Mouse (Mus musculus) embryonic facial prominence, embryonic 11.5 days (tissue): ENCODE results near the gene Col4a3bp. TPM values are rescaled to one million over a fixed set of nuclear protein-coding genes. Genes with fewer than 3 reads are reported as not detected.

ENCODE experiments used
- ATAC-seq: fragments of 200-750 bp; cut with Nextera tagmentation; replicated peaks from 2 replicates; pipeline ENCODE4 v1.8.0; 2017; ENCODE audit warnings: low read depth; ENCODE audit not compliant: insufficient number of reproducible peaks, low FRiP score, low TSS enrichment
- DNase-seq: peaks from one replicate; pipeline ENCODE4 v3.0.0-alpha.2; 2015; ENCODE audit warnings: low spot score
- H3K27ac ChIP-seq: fragments of 300-500 bp; sonication (generic); replicated peaks from 2 replicates; pipeline ENCODE4 v1.5.1; 2014; ENCODE audit warnings: mild to moderate bottlenecking, low read depth, low read length, control low read depth
- H3K27me3 ChIP-seq: fragments of 300-500 bp; sonication (generic); 2 replicates; pipeline ENCODE4 v1.6.1; 2014; ENCODE audit warnings: mild to moderate bottlenecking, low read length, moderate library complexity, mixed read lengths; ENCODE audit not compliant: control insufficient read depth, insufficient read depth
- H3K36me3 ChIP-seq: fragments of 300-500 bp; sonication (generic); replicated peaks from 2 replicates; pipeline ENCODE4 v1.6.1; 2014; ENCODE audit warnings: low read depth, mild to moderate bottlenecking, low read length, moderate library complexity, mixed read lengths; ENCODE audit not compliant: control insufficient read depth, insufficient read depth
- H3K4me1 ChIP-seq: fragments of 300-500 bp; sonication (generic); 2 replicates; pipeline ENCODE4 v1.6.1; 2014; ENCODE audit warnings: low read length, mixed read lengths; ENCODE audit not compliant: control insufficient read depth, insufficient read depth
- H3K4me2 ChIP-seq: fragments of 300-500 bp; sonication (generic); 2 replicates; pipeline ENCODE4 v1.6.1; 2014; ENCODE audit warnings: low read depth, mild to moderate bottlenecking, control low read depth, low read length, moderate library complexity
- H3K4me3 ChIP-seq: fragments of 300-500 bp; sonication (generic); 2 replicates; pipeline ENCODE4 v1.5.1; 2014; ENCODE audit warnings: low read depth, low read length, control low read depth
- H3K9ac ChIP-seq: fragments of 300-500 bp; sonication (generic); replicated peaks from 2 replicates; pipeline ENCODE4 v1.6.1; 2014; ENCODE audit warnings: mild to moderate bottlenecking, control low read depth, low read length
- H3K9me3 ChIP-seq: fragments of 300-500 bp; sonication (generic); replicated peaks from 2 replicates; pipeline ENCODE4 v1.6.1; 2016; ENCODE audit warnings: mild to moderate bottlenecking, low read length, inconsistent platforms, mixed read lengths; ENCODE audit not compliant: control insufficient read depth
- WGBS: fragments of 180-500 bp; shearing (Covaris S2); extraction: QIAGEN DNeasy Blood & Tissue Kit; methylation state at CpG from one replicate; pipeline ENCODE4 v1.1.7; 2014; 5-methylcytosine and 5-hydroxymethylcytosine counted together
- polyA plus RNA-seq: library from polyadenylated mRNA; unstranded; fragments of >200 nt; fragmentation: Nextera tagmentation; extraction: Ambion mirVana; gene quantifications from 2 replicates; pipeline ENCODE4 v1.2.1, GENCODE M21; 2014

The Col4a3bp gene
- polyA plus RNA-seq, 1 experiment from 2014 or later: 7.6 TPM

DNA sequence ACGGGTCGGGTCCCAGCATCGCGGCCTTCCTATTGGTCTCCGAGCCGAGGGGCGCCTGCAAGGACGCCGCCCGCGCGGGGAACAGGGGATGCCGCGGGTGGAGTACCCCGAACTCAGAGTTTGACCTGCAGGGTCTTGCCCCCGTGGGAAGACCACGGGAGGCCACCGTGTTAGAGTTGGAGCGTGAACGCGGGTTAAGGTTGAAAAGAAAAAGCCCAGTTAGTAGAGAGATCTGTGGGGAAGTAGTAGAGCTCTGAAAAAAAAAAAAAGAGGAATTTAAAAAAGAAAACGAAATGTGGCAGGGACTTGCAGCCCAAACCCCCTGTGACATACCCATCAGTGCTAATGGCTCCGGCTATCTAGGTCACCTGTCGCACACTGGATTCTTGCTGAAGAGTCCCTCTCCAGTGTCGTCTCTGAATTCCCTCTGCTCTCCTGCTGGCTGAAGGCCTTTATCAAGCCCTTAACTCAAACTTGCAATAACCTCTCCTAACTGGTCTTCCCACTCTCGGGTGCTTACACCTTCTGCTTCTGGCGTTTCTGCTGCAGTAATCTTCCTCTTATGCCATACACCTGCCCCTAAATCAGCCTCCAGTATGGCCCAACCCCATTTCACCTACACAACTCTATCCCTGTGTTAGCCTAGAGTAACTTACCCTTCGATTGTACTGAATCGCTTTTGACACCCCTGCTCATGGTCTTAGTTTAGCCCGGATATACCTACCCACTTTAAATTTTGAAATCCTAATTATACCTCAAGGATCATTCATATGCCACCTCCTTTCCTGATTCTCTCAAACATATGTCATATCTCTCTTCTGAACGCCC, 128.9 kb downstream of the Col4a3bp start:
- Histone ChIP-seq H3K27ac (peak overlapping the region; percentile 73), H3K9ac (peak overlapping the region; percentile 51), H3K4me3 (peak overlapping the region; percentile 98), H3K36me3 (no peaks in the 10 kb centered on the region), H3K4me2 (peak overlapping the region; percentile 53), H3K27me3 (no peaks in the 10 kb centered on the region), H3K9me3 (no peaks in the 10 kb centered on the region), H3K4me1 (no peaks in the 10 kb centered on the region; the same call in 1 of the 2 replicates)
- ATAC-seq: no peak
- peak; percentile 24 for DNase-seq
- 14% methylated on average over 31 of the region's 31 CpGs for WGBS

DNA sequence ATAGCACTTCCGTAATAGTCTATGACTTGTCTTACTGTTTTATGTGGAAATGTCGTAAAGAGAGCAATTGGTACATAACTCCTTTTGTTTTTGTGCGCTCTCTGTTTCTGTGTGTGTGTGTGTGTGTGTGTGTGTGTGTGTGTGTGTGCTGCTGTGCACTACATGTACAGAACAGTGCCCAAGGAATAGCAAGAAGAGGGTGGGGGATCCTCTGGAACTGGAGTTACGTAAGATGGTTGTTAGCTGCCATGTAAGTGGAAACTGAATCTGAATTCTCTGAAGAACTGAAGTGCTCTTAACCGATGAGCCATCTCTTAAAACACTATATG, 129.5 kb downstream of the Col4a3bp start:
- no peaks in the 10 kb centered on the region; the same call in 1 of the 2 replicates for H3K4me1 ChIP-seq

DNA sequence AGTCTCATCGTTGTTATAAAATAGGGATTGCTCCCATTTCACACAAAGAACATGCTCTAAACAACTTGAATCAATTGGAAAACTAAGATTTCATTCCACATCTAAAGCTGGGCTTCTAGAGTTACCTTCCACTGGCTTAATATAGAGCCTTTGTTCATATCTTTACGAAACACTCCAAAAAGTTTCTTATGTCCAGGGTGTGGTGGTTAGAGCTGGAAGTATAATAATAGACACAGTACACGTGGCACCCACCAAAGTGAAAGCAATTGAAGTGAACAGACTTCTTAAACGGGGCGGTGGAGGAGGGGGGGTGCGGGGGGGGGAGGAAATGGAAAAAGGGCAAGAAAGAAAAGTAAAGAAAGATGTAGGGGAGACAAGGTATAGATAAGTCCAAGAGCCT, 129.9 kb downstream of the Col4a3bp start:
- 85% methylated on average over 6 of the region's 6 CpGs for WGBS
- H3K27ac ChIP-seq: no peak overlapping the region
- no peak overlapping the region for H3K4me2 ChIP-seq
- H3K4me3 ChIP-seq: no peak overlapping the region
- ATAC-seq (no peak), DNase-seq (no peak)
- H3K9me3 ChIP-seq: no peaks in the 10 kb centered on the region
- H3K9ac ChIP-seq: no peak overlapping the region
- H3K36me3 ChIP-seq: no peaks in the 10 kb centered on the region
- no peaks in the 10 kb centered on the region; the same call in 1 of the 2 replicates for H3K4me1 ChIP-seq
- no peaks in the 10 kb centered on the region for H3K27me3 ChIP-seq

More for the DNA sequence above, 129.5 kb downstream of the Col4a3bp start:
- DNase-seq (no peak), ATAC-seq (no peak)
- Histone ChIP-seq H3K27me3 (no peaks in the 10 kb centered on the region), H3K27ac (no peak overlapping the region), H3K4me3 (no peak overlapping the region), H3K4me2 (no peak overlapping the region), H3K9ac (no peak overlapping the region), H3K36me3 (no peaks in the 10 kb centered on the region), H3K9me3 (no peaks in the 10 kb centered on the region)
- WGBS: 95% methylated on average over 5 of the region's 5 CpGs

DNA sequence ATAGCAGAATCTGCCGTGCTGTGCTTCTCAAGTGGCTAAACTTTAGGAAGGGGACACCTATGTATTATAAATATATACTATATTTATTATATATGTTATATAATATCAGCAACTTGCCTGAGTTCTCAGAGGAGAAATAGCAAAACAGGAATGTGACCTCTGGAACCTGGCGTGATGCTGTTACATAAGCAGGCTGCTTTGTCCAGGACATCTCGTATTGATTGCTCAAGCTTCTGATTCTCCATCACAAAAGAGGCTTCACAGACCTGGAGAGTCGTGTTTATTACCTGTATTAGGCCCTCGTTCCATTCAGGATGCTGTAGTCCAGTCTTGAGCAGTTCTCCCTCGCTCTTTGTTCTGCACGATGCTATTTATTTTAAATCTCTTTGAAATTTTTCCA, 131.4 kb downstream of the Col4a3bp start:
- no peak for ATAC-seq
- WGBS: 79% methylated on average over 7 of the region's 7 CpGs
- DNase-seq: no peak
- H3K36me3 ChIP-seq: no peaks in the 10 kb centered on the region
- H3K4me3 ChIP-seq: no peak overlapping the region
- H3K4me1 ChIP-seq: no peaks in the 10 kb centered on the region; the same call in 1 of the 2 replicates
- H3K4me2 ChIP-seq: no peak overlapping the region
- no peaks in the 10 kb centered on the region for H3K27me3 ChIP-seq
- no peaks in the 10 kb centered on the region for H3K9me3 ChIP-seq
- H3K9ac ChIP-seq: no peak overlapping the region
- no peak overlapping the region for H3K27ac ChIP-seq

DNA sequence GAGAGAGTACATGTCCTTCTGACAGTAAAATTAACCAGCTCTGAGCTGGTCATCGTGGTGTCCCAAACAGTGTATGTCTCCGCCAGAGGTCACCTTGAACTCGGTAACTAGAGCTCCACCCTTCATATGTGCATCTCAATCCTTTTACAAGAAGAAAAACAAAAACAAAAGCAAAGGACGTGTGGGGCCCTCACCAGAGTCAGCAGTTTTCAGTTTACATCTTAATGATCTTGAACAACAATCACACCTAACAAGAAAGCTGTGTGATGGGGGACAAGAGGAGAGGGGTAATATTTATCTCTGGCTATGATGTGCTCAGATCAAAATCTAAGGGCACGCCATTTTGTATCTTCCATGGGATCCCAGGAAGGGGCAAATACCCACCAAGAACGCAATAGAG, 133.3 kb downstream of the Col4a3bp start:
- no peak overlapping the region for H3K4me2 ChIP-seq
- no peak overlapping the region for H3K9ac ChIP-seq
- DNase-seq (no peak), ATAC-seq (no peak)
- H3K36me3 ChIP-seq: no peaks in the 10 kb centered on the region
- H3K9me3 ChIP-seq: no peaks in the 10 kb centered on the region
- no peak overlapping the region for H3K27ac ChIP-seq
- no peaks in the 10 kb centered on the region for H3K27me3 ChIP-seq
- no peak overlapping the region for H3K4me3 ChIP-seq
- 82% methylated on average over 6 of the region's 6 CpGs for WGBS
- H3K4me1 ChIP-seq: no peaks in the 10 kb centered on the region; the same call in 1 of the 2 replicates

DNA sequence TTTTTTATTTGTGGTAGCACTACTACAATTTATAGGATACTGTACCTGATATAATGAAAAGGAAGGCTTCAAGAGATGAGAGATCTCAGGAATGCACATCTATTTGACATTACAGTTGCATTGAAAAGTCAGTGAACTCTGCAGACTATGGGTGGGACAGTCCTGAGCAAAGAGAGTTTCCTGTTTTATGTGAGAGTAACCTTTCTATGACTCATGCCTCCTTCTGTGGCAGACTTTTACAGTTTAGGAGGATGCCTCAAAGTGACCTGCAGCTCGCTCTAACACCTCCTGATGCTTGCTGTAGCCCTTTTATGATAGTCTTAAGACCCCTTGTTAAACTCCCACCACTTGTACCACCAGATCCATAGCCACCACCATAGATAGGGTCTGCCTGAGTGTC, 134.7 kb downstream of the Col4a3bp start:
- ATAC-seq (no peak), DNase-seq (no peak)

DNA sequence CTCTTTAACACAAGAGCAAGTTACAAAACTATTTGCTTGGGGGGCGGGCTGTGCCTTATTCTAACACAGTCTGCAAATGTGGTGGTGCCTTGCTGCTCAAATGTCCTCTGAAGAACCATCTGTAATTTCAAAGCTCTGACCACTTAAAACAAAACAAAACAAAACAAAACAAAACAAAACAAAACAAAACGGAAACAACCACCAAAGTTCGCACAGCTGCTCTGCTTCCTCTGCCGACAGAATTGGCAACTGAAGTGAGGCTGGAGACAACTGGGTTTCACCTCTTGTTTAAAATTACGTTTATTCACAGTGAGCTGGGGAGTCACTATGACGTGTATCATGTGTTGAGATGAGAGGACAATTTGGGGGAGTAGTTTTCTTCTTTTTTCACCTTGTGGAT, 136.2 kb downstream of the Col4a3bp start:
- no peaks in the 10 kb centered on the region for H3K9me3 ChIP-seq
- H3K4me3 ChIP-seq: no peak overlapping the region
- H3K9ac ChIP-seq: no peak overlapping the region
- no peak overlapping the region for H3K4me2 ChIP-seq
- H3K4me1 ChIP-seq: no peaks in the 10 kb centered on the region
- H3K27me3 ChIP-seq: no peaks in the 10 kb centered on the region
- H3K27ac ChIP-seq: no peak overlapping the region
- H3K36me3 ChIP-seq: no peaks in the 10 kb centered on the region
- whole genome bisulfite sequencing: 81% methylated on average over 6 of the region's 6 CpGs
- ATAC-seq: no peak
- DNase-seq: no peak

More for the DNA sequence above, 134.7 kb downstream of the Col4a3bp start:
- Histone ChIP-seq H3K27ac (no peak overlapping the region), H3K36me3 (no peaks in the 10 kb centered on the region), H3K4me2 (no peak overlapping the region), H3K27me3 (no peaks in the 10 kb centered on the region), H3K4me3 (no peak overlapping the region), H3K4me1 (no peaks in the 10 kb centered on the region), H3K9ac (no peak overlapping the region), H3K9me3 (no peaks in the 10 kb centered on the region)
- 79% methylated on average over 1 of the region's 1 CpGs for WGBS

DNA sequence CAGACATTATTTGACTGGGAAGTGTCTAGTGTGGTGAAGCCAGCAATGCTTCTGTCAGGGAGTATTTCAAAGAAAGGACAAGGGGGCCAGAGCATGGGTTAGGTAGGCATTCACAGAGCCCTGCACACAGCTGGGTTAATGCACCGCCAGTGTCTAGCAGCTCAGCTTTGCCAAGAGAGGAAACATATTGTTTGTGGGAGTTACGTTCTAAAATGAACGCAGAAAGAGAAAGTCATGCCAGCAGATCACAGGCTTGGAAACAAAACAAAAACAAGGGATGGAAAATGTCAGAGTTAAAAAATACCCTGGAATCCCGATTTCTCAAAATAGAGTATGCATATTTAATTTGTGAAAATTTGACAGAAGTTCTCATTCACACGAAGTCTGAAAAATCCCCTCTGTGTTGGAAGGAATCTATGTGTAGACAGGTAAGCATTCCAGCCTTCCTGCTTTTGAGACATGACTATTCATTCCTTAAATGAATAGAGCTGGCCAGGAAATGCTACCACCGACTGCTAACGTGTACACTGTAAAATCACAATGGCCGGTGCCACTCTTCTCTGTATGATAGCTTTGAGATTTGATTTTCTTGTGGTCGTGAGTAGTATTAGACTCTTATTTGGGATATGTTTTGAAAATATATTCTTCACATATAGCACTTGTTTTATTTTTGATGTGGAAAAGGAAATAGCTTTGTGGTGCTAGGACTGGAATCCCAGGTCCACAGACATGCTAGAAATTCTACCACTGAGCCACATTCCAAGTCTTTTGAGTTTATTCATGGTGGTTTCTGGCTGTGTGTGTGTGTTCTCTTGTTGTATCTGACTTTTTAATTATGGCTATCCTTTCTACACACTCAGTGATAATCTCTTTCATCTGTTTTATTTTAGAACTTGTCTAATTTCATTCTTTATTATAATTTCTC, 138.0 kb downstream of the Col4a3bp start:
- Histone ChIP-seq H3K9ac (no peak overlapping the region), H3K4me3 (no peak overlapping the region), H3K27ac (no peak overlapping the region), H3K27me3 (no peaks in the 10 kb centered on the region), H3K4me1 (no peaks in the 10 kb centered on the region), H3K9me3 (no peaks in the 10 kb centered on the region), H3K36me3 (no peaks in the 10 kb centered on the region), H3K4me2 (no peak overlapping the region)
- DNase-seq (no peak), ATAC-seq (no peak)
- WGBS: 83% methylated on average over 9 of the region's 9 CpGs
